Mouse (Mus musculus) kidney, adult 2 months (tissue): ENCODE measurements around the gene Sp2.

ENCODE experiments used
- CTCF ChIP-seq: fragments of 200-500 bp; conservative IDR thresholded peaks from 2 replicates; pipeline ENCODE4 v1.5.1; 2011; ENCODE audit warnings: low read depth, mild to moderate bottlenecking, control low read depth, low read length, moderate library complexity, mixed read lengths; ENCODE audit not compliant: insufficient read depth, insufficient read length
- POLR2A ChIP-seq: fragments of 200-500 bp; IDR thresholded peaks from one replicate; pipeline ENCODE4 v1.6.1; 2011; ENCODE audit warnings: low read depth, low read length, control low read depth

DNA sequence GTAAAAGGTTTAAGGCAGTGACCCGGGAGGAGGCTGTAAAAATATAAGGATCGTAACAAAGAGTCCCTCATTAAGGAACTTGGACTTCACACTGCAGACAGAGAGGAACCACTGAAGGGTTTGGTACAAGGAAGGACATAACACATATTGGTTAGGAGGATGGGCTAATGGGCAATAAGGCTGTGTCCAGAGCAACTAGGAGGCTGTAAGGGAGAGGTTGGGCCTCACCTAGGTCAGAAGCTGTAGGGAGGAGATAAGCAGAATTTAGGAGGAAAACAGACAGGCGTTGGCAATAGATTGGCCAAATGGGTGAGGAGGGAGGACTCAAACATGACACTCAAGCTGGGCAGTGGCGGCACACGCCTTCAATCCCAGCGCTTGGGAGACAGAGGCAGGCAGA is 65.3 kb downstream of the Sp2 start:
- TF ChIP-seq CTCF, result no peak
- no peak for TF ChIP-seq POLR2A
